30 mouse cellular contexts compared by ENCODE assay signal in the genomic region with DNA sequence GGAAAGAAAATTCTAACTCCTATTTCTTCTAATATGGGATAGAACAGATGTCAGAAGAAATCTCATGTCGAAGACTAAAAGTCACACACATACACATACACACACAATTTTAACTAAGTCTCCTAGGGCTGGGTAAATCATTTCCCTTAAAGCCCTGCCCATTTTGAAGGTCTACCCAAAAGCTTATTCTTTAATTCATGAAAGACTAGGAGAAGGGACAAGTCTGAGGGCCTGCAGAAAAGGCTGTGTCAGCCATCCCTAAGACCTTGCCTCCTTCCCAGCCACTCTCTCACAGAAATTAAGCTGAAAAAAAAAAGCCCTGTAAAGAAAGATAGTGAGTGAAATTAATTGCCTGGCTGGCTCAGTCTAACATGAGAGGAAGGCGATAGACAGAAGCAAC.
DNase-seq lines count a peak whose midpoint lies in the region; ATAC-seq and TF ChIP-seq lines count a peak whose summit lies in the region.
"Had no signal": no experiment of that assay in that cellular context is flagged by ENCODE, and none has a peak within 500 bp of the region (broad histone marks: within the 10 kb centered on the region; RNA-seq: fewer than 3 reads in every experiment).

No protein-coding gene starts in this region.

- peaks cover 2% of the 10 kb centered on the region; the same call in 1 of the 2 replicates for H3K4me1 ChIP-seq in kidney, adult 2 months (ENCODE audit: control insufficient read depth, insufficient read depth, low read length)
- H3K4me1 ChIP-seq in kidney, embryonic 14.5 days (ENCODE audit: control insufficient read depth, insufficient read depth, low read length) = no peaks in the 10 kb centered on the region
- H3K4me1 ChIP-seq: heart, embryonic 12.5 days; heart, embryonic 15.5 days; hindbrain, embryonic 10.5 days; hindbrain, embryonic 13.5 days had no signal

- H3K27me3 ChIP-seq in kidney, adult 2 months (replicated peaks; ENCODE audit: control insufficient read depth, insufficient read depth, low read length) = no peaks in the 10 kb centered on the region
- H3K27me3 ChIP-seq in kidney, embryonic 14.5 days (ENCODE audit: control insufficient read depth, insufficient read depth, low read length) = no peaks in the 10 kb centered on the region
- H3K27me3 ChIP-seq: CH12.LX; forebrain, embryonic 13.5 days; heart, embryonic 12.5 days; heart, embryonic 15.5 days; hindbrain, embryonic 13.5 days; Patski had no signal

- no peaks in the 10 kb centered on the region for H3K9me3 ChIP-seq in kidney, embryonic 14.5 days (ENCODE audit: control insufficient read depth, low read length)
- H3K9me3 ChIP-seq: forebrain, embryonic 10.5 days; forebrain, embryonic 13.5 days; G1E; heart, embryonic 12.5 days; heart, embryonic 15.5 days; hindbrain, embryonic 10.5 days; hindbrain, embryonic 13.5 days had no signal

- H3K9ac ChIP-seq in kidney, embryonic 14.5 days (ENCODE audit: low read depth, low read length) = no peak overlapping the region
- H3K9ac ChIP-seq: forebrain, embryonic 13.5 days; forebrain, postnatal 0 days; heart, embryonic 12.5 days; heart, embryonic 15.5 days; hindbrain, embryonic 13.5 days had no signal

- peak; percentile 73 for DNase-seq in kidney, adult 2 months
- DNase-seq in kidney, postnatal 10 days = no peak
- peak; percentile 26 for DNase-seq in brain, embryonic 14.5 days (ENCODE audit: low read depth)
- peak; percentile 29 for DNase-seq in kidney, postnatal 14 days
- DNase-seq in right cerebral cortex, postnatal 25 days = no peak
- no peak for DNase-seq in spleen, adult 12 weeks (ENCODE audit: low spot score)
- DNase-seq in adrenal gland, postnatal 25 days = no peak
- DNase-seq: B cell, adult 2 months; cerebellum, adult 11-12 months; cerebellum, adult 8-10 months; cerebellum, postnatal 10 days; cerebellum, postnatal 36 days; embryo, embryonic 11 days; forebrain, postnatal 0 days; gastrocnemius, adult 2 months; gastrocnemius, postnatal 14 days; heart, adult 18-20 months; heart, postnatal 10 days; heart, postnatal 36 days had no signal

- H3K27ac ChIP-seq in kidney, adult 2 months (ENCODE audit: insufficient read depth, low read depth, low read length) = no peak overlapping the region
- H3K27ac ChIP-seq in kidney, embryonic 14.5 days (ENCODE audit: low read depth, low read length) = peak overlapping the region; percentile 37; the same call in 1 of the 2 replicates
- H3K27ac ChIP-seq: forebrain, embryonic 10.5 days; forebrain, embryonic 13.5 days; gastrocnemius, adult 2 months; heart, embryonic 15.5 days; hindbrain, embryonic 10.5 days; hindbrain, embryonic 13.5 days had no signal

- no peak for ATAC-seq in kidney, embryonic 14.5 days (ENCODE audit: low FRiP score, low TSS enrichment)
- ATAC-seq: forebrain, embryonic 13.5 days; forebrain, postnatal 0 days; hindbrain, embryonic 16.5 days; Patski had no signal

- 38% methylated on average over 2 of the region's 2 CpGs for WGBS in kidney, adult 2 months
- 67% methylated on average over 2 of the region's 2 CpGs for WGBS in kidney, embryonic 14.5 days

- no peaks in the 10 kb centered on the region for H3K36me3 ChIP-seq in kidney, adult 2 months (ENCODE audit: control insufficient read depth, insufficient read depth, low read length)
- H3K36me3 ChIP-seq in kidney, embryonic 14.5 days (ENCODE audit: control insufficient read depth, insufficient read depth, low read length) = no peaks in the 10 kb centered on the region
- H3K36me3 ChIP-seq: forebrain, embryonic 10.5 days; G1E; heart, embryonic 12.5 days; heart, embryonic 15.5 days; hindbrain, embryonic 10.5 days; hindbrain, embryonic 13.5 days had no signal

- no peak overlapping the region for H3K4me3 ChIP-seq in kidney, adult 2 months (ENCODE audit: insufficient read depth, low read depth, low read length)
- H3K4me3 ChIP-seq in kidney, embryonic 14.5 days (ENCODE audit: low read length) = no peak overlapping the region
- H3K4me3 ChIP-seq: forebrain, embryonic 10.5 days; forebrain, embryonic 13.5 days; gastrocnemius, adult 2 months; heart, embryonic 12.5 days; heart, embryonic 15.5 days; hindbrain, embryonic 10.5 days; hindbrain, embryonic 13.5 days had no signal

- TF ChIP-seq POLR2A in kidney, adult 2 months (IDR thresholded peaks at IDR 0.05; ENCODE audit: low read depth, low read length) = no peak
- no peak for TF ChIP-seq POLR2A in brain, embryonic 14.5 days (IDR thresholded peaks at IDR 0.05; ENCODE audit: borderline replicate concordance, extremely low read depth, insufficient read depth, insufficient read length, poor library complexity, severe bottlenecking)

- H3K4me2 ChIP-seq in kidney, embryonic 14.5 days (replicated peaks; ENCODE audit: low read depth, low read length) = no peak overlapping the region
- H3K4me2 ChIP-seq: forebrain, embryonic 13.5 days; heart, embryonic 12.5 days; heart, embryonic 15.5 days; hindbrain, embryonic 13.5 days had no signal

- no peak for TF ChIP-seq CTCF in kidney, adult 2 months (conservative IDR thresholded peaks at IDR 0.05; ENCODE audit: insufficient read depth, insufficient read length, low read depth, low read length)
- TF ChIP-seq CTCF in brain, embryonic 14.5 days (IDR thresholded peaks at IDR 0.05; ENCODE audit: borderline replicate concordance, extremely low read depth, insufficient read depth, insufficient read length) = no peak

Comparison
In these comparisons a context has a peak if more than half of its experiments do, and no peak if none do; other contexts are left out.
1. DNase-seq: peak in kidney, adult 2 months (single experiment), brain, embryonic 14.5 days (single experiment) and kidney, postnatal 14 days (single experiment); none in kidney, postnatal 10 days (single experiment), right cerebral cortex, postnatal 25 days (single experiment), spleen, adult 12 weeks (single experiment) and adrenal gland, postnatal 25 days (single experiment).